Mouse (Mus musculus): ENCODE data around the gene Ppp6r3. TPM values are rescaled to one million over a fixed set of nuclear protein-coding genes. Genes with fewer than 3 reads are reported as not detected.

The Ppp6r3 gene
- 97.4 and 109 TPM in 2 replicates for polyA plus RNA-seq (2012; rRNA removed)

GRCm38 (mm10) chr19:3575632-3576384, at the start of gene Ppp6r3:
Gene Ppp6r3, minus strand, starts transcription at chr19:3575749.
- peak within 1 kb of the TSS; percentile 97 for H3K27ac ChIP-seq (ENCODE audit: control insufficient read depth, insufficient read depth, low read length)

DNA sequence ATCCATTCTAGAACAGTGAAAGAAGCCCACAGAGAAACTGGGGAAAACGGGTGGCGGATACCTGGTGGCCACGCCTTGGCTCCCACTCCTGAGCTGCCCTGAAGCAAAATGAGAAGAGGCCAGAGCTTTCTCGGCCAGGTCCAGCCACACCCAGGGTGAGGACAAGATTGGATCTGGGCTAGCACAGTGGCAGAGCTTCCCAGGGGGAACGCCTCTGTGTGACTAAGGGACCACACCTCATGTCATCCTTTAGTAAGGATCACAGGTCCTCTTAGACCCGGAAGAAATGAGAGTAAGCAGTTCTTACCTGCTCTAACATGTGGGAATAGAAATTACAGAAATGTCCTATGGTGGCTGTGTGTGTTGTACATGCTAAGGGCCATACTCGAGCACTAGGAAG, 49.6 kb upstream of the Ppp6r3 start:
- TF ChIP-seq CTCF (IDR thresholded peaks at IDR 0.05; ENCODE audit: borderline replicate concordance, control insufficient read depth, extremely low read depth, insufficient read depth, low read length, poor library complexity) = no peak
- no peak for TF ChIP-seq POLR2A (IDR thresholded peaks at IDR 0.05; ENCODE audit: control insufficient read depth, extremely low read depth, insufficient read depth, low read length, poor library complexity)
- DNase-seq = no peak

More at GRCm38 (mm10) chr19:3575632-3576384, at the start of gene Ppp6r3:
- under 1% methylated on average over 51 of the region's 51 CpGs for WGBS
- Histone ChIP-seq H3K4me1 (replicated peaks; ENCODE audit: control insufficient read depth, insufficient read depth, low read length) (peaks cover 10% of the 10 kb centered on the region), H3K36me3 (ENCODE audit: control insufficient read depth, insufficient read depth, low read length) (no peaks in the 10 kb centered on the region), H3K4me3 (ENCODE audit: control insufficient read depth, insufficient read depth, low read length) (peak within 1 kb of the TSS; percentile 82), H3K27me3 (ENCODE audit: control insufficient read depth, insufficient read depth, low read length) (no peaks in the 10 kb centered on the region)
- TF ChIP-seq CTCF (IDR thresholded peaks at IDR 0.05; ENCODE audit: borderline replicate concordance, control insufficient read depth, extremely low read depth, insufficient read depth, low read length, poor library complexity) (0 out of 2 replicates have a peak, but pooled peaks have one; percentile 33), POLR2A (IDR thresholded peaks at IDR 0.05; ENCODE audit: control insufficient read depth, extremely low read depth, insufficient read depth, low read length, poor library complexity) (peak; percentile 82)
- peak; percentile 98 for DNase-seq

GRCm38 (mm10) chr19:3623824-3624223, 48.3 kb upstream of the Ppp6r3 start:
- peak; percentile 58; the same call in 1 of the 2 replicates for TF ChIP-seq CTCF (IDR thresholded peaks at IDR 0.05; ENCODE audit: borderline replicate concordance, control insufficient read depth, extremely low read depth, insufficient read depth, low read length, poor library complexity)
- TF ChIP-seq POLR2A (IDR thresholded peaks at IDR 0.05; ENCODE audit: control insufficient read depth, extremely low read depth, insufficient read depth, low read length, poor library complexity) = no peak
- H3K4me3 ChIP-seq (ENCODE audit: control insufficient read depth, insufficient read depth, low read length) = no peak overlapping the region
- peak; percentile 58 for DNase-seq
- 87% methylated on average over 5 of the region's 5 CpGs for WGBS
- H3K27ac ChIP-seq (ENCODE audit: control insufficient read depth, insufficient read depth, low read length) = no peak overlapping the region
- peaks cover 4% of the 10 kb centered on the region for H3K36me3 ChIP-seq (ENCODE audit: control insufficient read depth, insufficient read depth, low read length)
- H3K4me1 ChIP-seq (replicated peaks; ENCODE audit: control insufficient read depth, insufficient read depth, low read length) = no peaks in the 10 kb centered on the region
- no peaks in the 10 kb centered on the region for H3K27me3 ChIP-seq (ENCODE audit: control insufficient read depth, insufficient read depth, low read length)

More for the DNA sequence above, 49.6 kb upstream of the Ppp6r3 start:
- no peaks in the 10 kb centered on the region for H3K27me3 ChIP-seq (ENCODE audit: control insufficient read depth, insufficient read depth, low read length)
- no peaks in the 10 kb centered on the region for H3K4me1 ChIP-seq (replicated peaks; ENCODE audit: control insufficient read depth, insufficient read depth, low read length)
- H3K27ac ChIP-seq (ENCODE audit: control insufficient read depth, insufficient read depth, low read length) = no peak overlapping the region
- peaks cover 6% of the 10 kb centered on the region for H3K36me3 ChIP-seq (ENCODE audit: control insufficient read depth, insufficient read depth, low read length)
- 94% methylated on average over 7 of the region's 7 CpGs for WGBS
- H3K4me3 ChIP-seq (ENCODE audit: control insufficient read depth, insufficient read depth, low read length) = no peak overlapping the region

DNA sequence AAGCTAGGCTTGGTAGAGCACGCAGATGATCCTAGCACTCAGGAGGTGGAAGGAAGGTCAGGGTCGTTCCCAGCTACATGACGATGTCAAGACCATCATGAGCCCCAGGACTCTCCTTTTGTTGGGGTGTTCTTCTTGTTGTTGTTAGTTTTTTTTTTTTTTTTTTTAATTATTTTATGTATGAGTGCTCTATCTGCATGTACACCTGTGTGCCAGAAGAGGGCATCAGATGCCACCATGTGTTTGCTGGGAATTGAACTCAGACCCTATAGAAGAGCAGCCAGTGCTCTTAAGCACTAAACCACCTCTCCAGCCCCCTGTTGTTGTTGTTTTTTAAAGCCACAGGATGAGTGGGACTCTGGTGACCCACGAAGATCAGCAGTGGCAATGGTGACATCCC, 47.7 kb upstream of the Ppp6r3 start:
- Histone ChIP-seq H3K4me3 (ENCODE audit: control insufficient read depth, insufficient read depth, low read length) (no peak overlapping the region), H3K27me3 (ENCODE audit: control insufficient read depth, insufficient read depth, low read length) (no peaks in the 10 kb centered on the region), H3K36me3 (ENCODE audit: control insufficient read depth, insufficient read depth, low read length) (peaks cover 8% of the 10 kb centered on the region), H3K27ac (ENCODE audit: control insufficient read depth, insufficient read depth, low read length) (no peak overlapping the region), H3K4me1 (replicated peaks; ENCODE audit: control insufficient read depth, insufficient read depth, low read length) (no peaks in the 10 kb centered on the region)
- DNase-seq = no peak
- TF ChIP-seq POLR2A (IDR thresholded peaks at IDR 0.05; ENCODE audit: control insufficient read depth, extremely low read depth, insufficient read depth, low read length, poor library complexity) = no peak
- no peak for TF ChIP-seq CTCF (IDR thresholded peaks at IDR 0.05; ENCODE audit: borderline replicate concordance, control insufficient read depth, extremely low read depth, insufficient read depth, low read length, poor library complexity)
- WGBS = over 99% methylated on average over 4 of the region's 4 CpGs

DNA sequence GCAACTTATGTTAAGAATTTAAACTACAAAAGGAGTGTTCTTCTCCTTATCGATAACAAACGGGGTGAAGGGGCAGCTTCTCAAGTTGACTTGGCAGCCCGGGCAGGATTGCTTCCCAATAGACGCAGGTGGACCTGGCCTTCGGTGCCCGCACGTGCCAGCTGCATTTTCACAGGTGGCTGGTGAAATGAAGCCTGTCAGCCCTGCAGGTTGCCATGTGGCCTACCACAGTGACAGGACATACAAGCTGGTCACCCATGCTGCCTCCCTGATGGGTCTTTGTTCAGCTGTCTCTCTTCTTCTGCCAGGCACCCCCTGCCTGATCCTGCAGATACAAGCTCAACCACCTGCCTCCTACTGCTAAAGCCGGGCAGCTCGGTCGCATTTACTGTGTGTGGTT, 45.3 kb upstream of the Ppp6r3 start:
- Histone ChIP-seq H3K27me3 (ENCODE audit: control insufficient read depth, insufficient read depth, low read length) (no peaks in the 10 kb centered on the region), H3K4me3 (ENCODE audit: control insufficient read depth, insufficient read depth, low read length) (no peak overlapping the region), H3K36me3 (ENCODE audit: control insufficient read depth, insufficient read depth, low read length) (peaks cover 8% of the 10 kb centered on the region), H3K27ac (ENCODE audit: control insufficient read depth, insufficient read depth, low read length) (no peak overlapping the region), H3K4me1 (replicated peaks; ENCODE audit: control insufficient read depth, insufficient read depth, low read length) (no peaks in the 10 kb centered on the region)
- no peak for DNase-seq
- 98% methylated on average over 10 of the region's 10 CpGs for WGBS
- no peak for TF ChIP-seq CTCF (IDR thresholded peaks at IDR 0.05; ENCODE audit: borderline replicate concordance, control insufficient read depth, extremely low read depth, insufficient read depth, low read length, poor library complexity)
- no peak for TF ChIP-seq POLR2A (IDR thresholded peaks at IDR 0.05; ENCODE audit: control insufficient read depth, extremely low read depth, insufficient read depth, low read length, poor library complexity)

GRCm38 (mm10) chr19:3619359-3619758, 43.8 kb upstream of the Ppp6r3 start:
- 96% methylated on average over 2 of the region's 2 CpGs for WGBS
- TF ChIP-seq POLR2A (IDR thresholded peaks at IDR 0.05; ENCODE audit: control insufficient read depth, extremely low read depth, insufficient read depth, low read length, poor library complexity) (no peak), CTCF (IDR thresholded peaks at IDR 0.05; ENCODE audit: borderline replicate concordance, control insufficient read depth, extremely low read depth, insufficient read depth, low read length, poor library complexity) (no peak)
- Histone ChIP-seq H3K36me3 (ENCODE audit: control insufficient read depth, insufficient read depth, low read length) (peaks cover 18% of the 10 kb centered on the region), H3K4me1 (replicated peaks; ENCODE audit: control insufficient read depth, insufficient read depth, low read length) (no peaks in the 10 kb centered on the region), H3K27ac (ENCODE audit: control insufficient read depth, insufficient read depth, low read length) (no peak overlapping the region), H3K4me3 (ENCODE audit: control insufficient read depth, insufficient read depth, low read length) (no peak overlapping the region), H3K27me3 (ENCODE audit: control insufficient read depth, insufficient read depth, low read length) (no peaks in the 10 kb centered on the region)
- peak; percentile 19 for DNase-seq

Measured in thymus, adult 2 months (tissue).